16 mouse cellular contexts compared by ENCODE assay signal in genomic region chr4:153311574-153311973, GRCm38 (mm10).
"Had no signal": no experiment of that assay in that cellular context is flagged by ENCODE, and none has a peak within 500 bp of the region (broad histone marks: within the 10 kb centered on the region; RNA-seq: fewer than 3 reads in every experiment).

No protein-coding gene starts in this region.

- H3K9me3 ChIP-seq: limb, embryonic 15.5 days; liver, embryonic 15.5 days; midbrain, embryonic 12.5 days; neural tube, embryonic 13.5 days had no signal

- H3K36me3 ChIP-seq: limb, embryonic 15.5 days; liver, embryonic 15.5 days; midbrain, embryonic 12.5 days; neural tube, embryonic 13.5 days had no signal

- H3K4me3 ChIP-seq: left cerebral cortex, adult 2 months; limb, embryonic 15.5 days; liver, embryonic 15.5 days; midbrain, embryonic 12.5 days; neural tube, embryonic 13.5 days had no signal

- H3K4me1 ChIP-seq: limb, embryonic 15.5 days; liver, embryonic 15.5 days; midbrain, embryonic 12.5 days; neural tube, embryonic 13.5 days had no signal

- H3K27me3 ChIP-seq: limb, embryonic 15.5 days; liver, embryonic 15.5 days; midbrain, embryonic 12.5 days; neural tube, embryonic 13.5 days had no signal

- DNase-seq: kidney, adult 8-10 months; kidney, postnatal 25 days; lung, embryonic 14.5 days; lung, postnatal 10 days; lung, postnatal 4 days; retina, postnatal 1 day; spleen, adult 18-20 months; thymus, postnatal 4 days had no signal

- H3K9ac ChIP-seq: limb, embryonic 15.5 days; liver, embryonic 15.5 days; lung, embryonic 14.5 days; midbrain, embryonic 12.5 days; neural tube, embryonic 13.5 days had no signal

- ATAC-seq: inflammation-experienced regulatory T-cells, adult 6 months; intestine, postnatal 0 days; midbrain, embryonic 16.5 days had no signal

- H3K27ac ChIP-seq: left cerebral cortex, adult 2 months; limb, embryonic 15.5 days; liver, embryonic 15.5 days; midbrain, embryonic 12.5 days; neural tube, embryonic 13.5 days had no signal

- H3K4me2 ChIP-seq: limb, embryonic 15.5 days; liver, embryonic 15.5 days; lung, embryonic 14.5 days; midbrain, embryonic 12.5 days; neural tube, embryonic 13.5 days had no signal
